Mouse (Mus musculus) myocyte (in vitro differentiated cells): ENCODE measurements around the gene Cgnl1. TPM values are rescaled to one million over a fixed set of nuclear protein-coding genes. Genes with fewer than 3 reads are reported as not detected.
A peak's percentile ranks its signal among the peaks of the same experiment; 100 is the strongest.

ENCODE experiments used
- H3K27me3 ChIP-seq: one replicate; pipeline ENCODE4 v1.6.1; 2011; ENCODE audit not compliant: control insufficient read depth, insufficient read depth, insufficient read length
- H3K36me3 ChIP-seq: one replicate; pipeline ENCODE4 v1.6.1; 2011; ENCODE audit not compliant: control insufficient read depth, insufficient read depth
- H3K4me2 ChIP-seq: one replicate; pipeline ENCODE4 v1.6.1; 2011; ENCODE audit warnings: low read depth, control low read depth
- H3K4me3 ChIP-seq: one replicate; pipeline ENCODE4 v1.5.1; 2011; ENCODE audit warnings: mild to moderate bottlenecking, control low read depth, moderate library complexity
- H3K79me2 ChIP-seq: one replicate; pipeline ENCODE4 v1.6.1; 2011; ENCODE audit not compliant: control insufficient read depth, insufficient read depth
- H3ac ChIP-seq: one replicate; pipeline ENCODE4 v1.6.1; 2011; ENCODE audit not compliant: control insufficient read depth, insufficient read length
- CEBPB ChIP-seq: IDR thresholded peaks from 2 replicates; pipeline ENCODE4 v1.6.1; 2011; ENCODE audit warnings: mild to moderate bottlenecking, moderate library complexity; ENCODE audit not compliant: poor library complexity, insufficient read depth, severe bottlenecking
- E2F4 ChIP-seq: IDR thresholded peaks from one replicate; pipeline ENCODE4 v1.6.1; 2011; ENCODE audit warnings: mild to moderate bottlenecking, control low read depth, moderate library complexity; ENCODE audit not compliant: insufficient read depth
- MAX ChIP-seq: IDR thresholded peaks from one replicate; pipeline ENCODE4 v1.6.1; 2011; ENCODE audit warnings: low read depth, mild to moderate bottlenecking, control low read depth
- MYOD1 ChIP-seq, 3 experiments: IDR thresholded peaks; one replicate each; pipeline ENCODE4 v1.6.1; 2011; ENCODE audit warnings: control low read depth in 2 of 3, low read depth in 2 of 3, mild to moderate bottlenecking in 2 of 3, moderate library complexity in 1 of 3; ENCODE audit not compliant: insufficient read length in 2 of 3, control insufficient read depth in 1 of 3
- MYOG ChIP-seq, 3 experiments: IDR thresholded peaks; one replicate each; pipeline ENCODE4 v1.6.1; 2011; ENCODE audit warnings: control low read depth in 2 of 3, low read depth in 2 of 3, mild to moderate bottlenecking in 2 of 3; ENCODE audit not compliant: insufficient read length in 2 of 3, control insufficient read depth in 1 of 3, insufficient read depth in 1 of 3
- POLR2A ChIP-seq: IDR thresholded peaks from one replicate; pipeline ENCODE4 v1.6.1; 2011; ENCODE audit warnings: low read depth, mild to moderate bottlenecking, control low read depth, moderate library complexity; ENCODE audit not compliant: insufficient read length
- POLR2AphosphoS2 ChIP-seq: IDR thresholded peaks from one replicate; pipeline ENCODE4 v1.6.1; 2011; ENCODE audit warnings: low read depth, control low read depth; ENCODE audit not compliant: insufficient read length
- REST ChIP-seq: IDR thresholded peaks from one replicate; pipeline ENCODE4 v1.6.1; 2011; ENCODE audit warnings: mild to moderate bottlenecking, control low read depth, moderate library complexity; ENCODE audit not compliant: insufficient read depth, insufficient read length
- SRF ChIP-seq: IDR thresholded peaks from one replicate; pipeline ENCODE4 v1.6.1; 2011; ENCODE audit warnings: low read depth; ENCODE audit not compliant: control insufficient read depth, insufficient read length
- TCF12 ChIP-seq: IDR thresholded peaks from one replicate; pipeline ENCODE4 v1.6.1; 2011; ENCODE audit warnings: mild to moderate bottlenecking, control low read depth; ENCODE audit not compliant: poor library complexity, insufficient read depth, severe bottlenecking
- TCF3 ChIP-seq: IDR thresholded peaks from one replicate; pipeline ENCODE4 v1.6.1; 2011; ENCODE audit warnings: low read depth, control low read depth; ENCODE audit not compliant: insufficient read length
- USF1 ChIP-seq: IDR thresholded peaks from one replicate; pipeline ENCODE4 v1.6.1; 2011; ENCODE audit warnings: low read depth, mild to moderate bottlenecking, control low read depth, moderate library complexity
- polyA plus RNA-seq: library from polyadenylated mRNA; unstranded; fragments of >200 nt; fragmentation: generic; extraction: Trizol; gene quantifications from one replicate; pipeline ENCODE4 v1.2.1, GENCODE M21; 2012; ENCODE audit warnings: missing spikeins

The Cgnl1 gene
- polyA plus RNA-seq, 1 experiment = 3.7 TPM

DNA sequence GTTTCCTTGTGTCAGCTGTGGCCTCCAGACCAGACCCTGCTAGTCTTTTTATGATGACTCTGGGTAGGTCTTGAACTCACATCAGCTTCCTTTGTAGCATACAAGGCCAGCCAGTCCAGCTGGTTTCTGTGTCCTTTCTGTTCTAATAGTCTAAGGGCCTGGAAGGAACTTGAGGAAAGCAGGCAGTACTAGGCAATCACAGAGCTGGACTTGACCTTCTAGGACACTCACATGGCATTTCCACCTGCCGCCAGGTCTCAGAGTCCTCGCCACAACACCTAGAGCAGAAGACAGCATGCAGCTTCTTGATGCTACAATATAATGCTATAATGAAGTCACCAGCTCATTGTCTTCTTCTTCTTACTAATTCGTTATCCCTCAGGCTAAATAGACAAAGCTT lies 106.5 kb downstream of the Cgnl1 start:
- Histone ChIP-seq H3K4me2 (no peak overlapping the region), H3K36me3 (no peaks in the 10 kb centered on the region), H3K27me3 (no peaks in the 10 kb centered on the region), H3K79me2 (no peaks in the 10 kb centered on the region), H3K4me3 (no peak overlapping the region), H3ac (no peak overlapping the region)
- TF ChIP-seq POLR2AphosphoS2 (no peak), USF1 (no peak), TCF3 (no peak), MYOD1 (IDR thresholded peaks at IDR 0.05; ENCODE audit: control insufficient read depth in 1 of 3, insufficient read length in 2 of 3, low read depth in 2 of 3) (no peak), MAX (no peak), CEBPB (no peak), E2F4 (no peak), TCF12 (no peak), POLR2A (no peak), MYOG (IDR thresholded peaks at IDR 0.05; ENCODE audit: control insufficient read depth in 1 of 3, insufficient read depth in 1 of 3, insufficient read length in 2 of 3, low read depth in 2 of 3) (no peak), SRF (no peak), REST (no peak)

DNA sequence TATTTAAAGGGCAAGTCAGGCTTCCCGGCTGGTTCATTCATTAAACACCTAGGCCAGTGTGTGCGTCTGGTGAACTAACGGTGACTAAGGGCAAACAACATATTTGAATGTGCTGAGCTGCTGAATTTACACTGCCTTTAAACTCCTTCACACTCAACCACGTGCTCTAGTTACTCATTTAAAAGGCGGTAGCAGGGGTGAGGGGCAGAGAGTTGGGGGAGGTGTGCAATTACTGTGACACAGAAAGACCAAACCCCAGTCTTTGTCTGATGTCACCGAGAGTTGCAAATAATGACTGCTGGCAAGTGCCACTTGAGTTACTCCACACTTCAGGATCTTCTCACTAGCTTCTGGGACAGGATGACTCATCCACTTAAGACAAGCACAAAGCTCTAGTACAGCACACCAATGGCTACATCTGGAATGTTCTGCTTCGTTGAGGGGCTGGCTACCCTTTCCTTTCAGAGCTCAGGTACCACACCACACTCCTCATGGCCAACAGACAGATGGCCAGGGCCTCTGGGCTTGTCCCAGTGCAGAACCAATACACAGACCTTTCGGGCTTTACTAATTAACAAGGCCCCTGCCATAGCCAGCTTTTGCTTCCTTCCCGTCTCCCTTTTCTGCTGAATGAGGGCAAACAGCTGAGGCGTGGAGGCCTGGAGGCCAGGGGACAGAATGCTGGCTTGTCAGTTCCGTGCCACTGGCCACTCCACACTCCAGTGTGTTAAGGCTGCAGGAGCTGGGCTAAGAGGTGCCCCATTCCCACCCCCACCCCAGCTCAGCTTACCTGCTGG lies 107.8 kb downstream of the Cgnl1 start:
- Histone ChIP-seq H3K4me2 (no peak overlapping the region), H3K36me3 (no peaks in the 10 kb centered on the region), H3ac (no peak overlapping the region), H3K4me3 (no peak overlapping the region), H3K79me2 (no peaks in the 10 kb centered on the region), H3K27me3 (no peaks in the 10 kb centered on the region)
- TF ChIP-seq CEBPB (no peak), TCF12 (no peak), SRF (no peak), MYOD1 (IDR thresholded peaks at IDR 0.05; ENCODE audit: control insufficient read depth in 1 of 3, insufficient read length in 2 of 3, low read depth in 2 of 3) (no peak), USF1 (no peak)

DNA sequence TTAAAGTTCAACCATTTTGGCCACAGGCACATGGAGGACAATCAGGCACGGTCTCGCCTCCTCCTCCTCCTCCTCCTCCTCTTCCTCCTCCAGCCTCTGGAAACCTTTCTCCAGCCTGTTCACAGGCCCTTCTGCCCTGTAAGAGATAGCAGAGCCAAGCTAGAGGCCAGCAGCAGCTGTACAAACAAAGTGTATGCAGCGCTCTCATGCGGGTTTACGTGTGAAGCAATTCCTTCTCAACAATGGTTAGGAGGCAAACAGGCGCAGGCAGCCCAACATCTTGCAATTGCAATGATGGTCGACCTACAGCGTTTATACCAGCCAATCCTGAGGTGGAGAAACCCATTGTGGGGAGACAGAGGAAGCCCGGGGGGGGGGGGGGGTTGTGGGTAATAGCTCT lies 110.9 kb downstream of the Cgnl1 start:
- H3K79me2 ChIP-seq = no peaks in the 10 kb centered on the region

DNA sequence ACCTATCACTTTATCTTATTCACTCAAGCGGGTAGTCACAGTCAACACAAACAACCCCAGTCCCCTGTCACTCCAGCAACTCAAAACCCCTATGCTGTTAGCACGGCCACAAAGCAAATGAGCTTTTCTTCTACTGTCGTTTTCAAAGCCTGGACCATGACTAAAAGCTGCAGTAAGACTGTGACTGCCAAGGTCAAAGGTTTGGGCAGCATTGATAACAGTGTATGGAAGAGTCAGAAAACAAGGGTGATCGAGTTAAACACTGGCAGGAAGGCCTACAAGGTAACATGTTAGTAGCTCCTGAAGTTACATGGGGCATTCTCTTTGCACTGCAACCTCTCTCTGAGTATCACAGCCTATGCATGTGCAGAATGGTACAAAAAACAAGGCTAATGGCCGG lies 111.7 kb downstream of the Cgnl1 start:
- no peak overlapping the region for H3ac ChIP-seq
- no peak overlapping the region for H3K4me3 ChIP-seq
- no peaks in the 10 kb centered on the region for H3K36me3 ChIP-seq
- H3K27me3 ChIP-seq = no peaks in the 10 kb centered on the region
- no peak overlapping the region for H3K4me2 ChIP-seq
- TF ChIP-seq REST (no peak), SRF (no peak)
- no peaks in the 10 kb centered on the region for H3K79me2 ChIP-seq

More for the DNA sequence above, 110.9 kb downstream of the Cgnl1 start:
- TF ChIP-seq MYOG (IDR thresholded peaks at IDR 0.05; ENCODE audit: control insufficient read depth in 1 of 3, insufficient read depth in 1 of 3, insufficient read length in 2 of 3, low read depth in 2 of 3) (peak in 1 of 3 experiments; percentile 29), TCF12 (no peak), CEBPB (no peak), E2F4 (no peak), MYOD1 (IDR thresholded peaks at IDR 0.05; ENCODE audit: control insufficient read depth in 1 of 3, insufficient read length in 2 of 3, low read depth in 2 of 3) (peak in 2 of 3 experiments; percentile 37 to 73), POLR2A (no peak)
- Histone ChIP-seq H3K4me3 (no peak overlapping the region), H3K36me3 (no peaks in the 10 kb centered on the region), H3K27me3 (no peaks in the 10 kb centered on the region), H3ac (no peak overlapping the region), H3K4me2 (no peak overlapping the region)

DNA sequence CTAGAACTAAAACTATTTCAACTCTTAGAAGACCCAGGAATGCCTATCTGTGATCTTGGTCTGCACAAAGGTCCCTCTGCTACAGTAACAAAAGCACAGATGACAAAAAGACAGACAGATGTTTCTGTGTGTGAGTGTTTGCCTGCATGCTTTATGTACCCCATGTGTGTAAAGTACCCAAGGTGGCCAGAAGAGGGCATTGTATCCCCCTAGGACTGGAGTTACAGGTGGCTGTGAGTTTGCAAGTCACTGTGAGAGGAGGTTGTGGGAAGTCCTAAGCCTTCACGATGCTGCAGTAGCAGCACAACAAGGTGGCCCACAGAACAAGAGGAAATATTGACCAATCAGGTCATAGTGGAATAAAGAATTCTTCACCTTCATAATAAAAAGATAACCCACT lies 114.2 kb downstream of the Cgnl1 start:
- Histone ChIP-seq H3ac (no peak overlapping the region), H3K4me2 (no peak overlapping the region), H3K4me3 (no peak overlapping the region), H3K27me3 (no peaks in the 10 kb centered on the region), H3K79me2 (no peaks in the 10 kb centered on the region), H3K36me3 (no peaks in the 10 kb centered on the region)
- TF ChIP-seq TCF3 = no peak
- TF ChIP-seq MYOG (IDR thresholded peaks at IDR 0.05; ENCODE audit: control insufficient read depth in 1 of 3, insufficient read depth in 1 of 3, insufficient read length in 2 of 3, low read depth in 2 of 3) = no peak
- TF ChIP-seq USF1 = no peak
- TF ChIP-seq TCF12 = no peak
- TF ChIP-seq MYOD1 (IDR thresholded peaks at IDR 0.05; ENCODE audit: control insufficient read depth in 1 of 3, insufficient read length in 2 of 3, low read depth in 2 of 3) = no peak
- TF ChIP-seq POLR2A = no peak
- TF ChIP-seq MAX = no peak
- no peak for TF ChIP-seq SRF
- TF ChIP-seq REST = no peak
- TF ChIP-seq POLR2AphosphoS2 = no peak
- TF ChIP-seq CEBPB = no peak
- TF ChIP-seq E2F4 = no peak
